Mouse (Mus musculus): Measurements from ENCODE around the gene 1110002E22Rik.

DNA sequence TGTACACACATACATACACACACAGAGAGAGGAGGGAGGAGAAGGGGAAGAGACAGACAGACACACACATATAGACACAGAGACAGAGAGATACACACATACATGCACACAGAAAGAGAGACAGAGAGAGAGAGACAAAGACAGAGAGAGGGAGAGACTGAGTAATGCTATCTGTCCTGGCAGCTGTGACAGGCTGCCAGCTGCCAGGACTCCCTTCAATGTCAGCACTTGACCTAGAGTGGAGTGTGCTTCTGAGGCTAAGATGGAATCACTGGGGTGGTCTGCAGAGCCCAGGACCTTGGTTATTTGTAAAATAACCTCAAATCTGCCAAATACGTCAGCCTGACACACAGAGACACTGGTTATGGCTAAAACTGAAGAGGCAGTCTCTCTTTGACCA is 32.9 kb downstream of the 1110002E22Rik start:
- no peak for TF ChIP-seq CTCF (IDR thresholded peaks at IDR 0.05; ENCODE audit: low read depth, low read length)
- TF ChIP-seq POLR2A (IDR thresholded peaks at IDR 0.05; ENCODE audit: extremely low read depth, insufficient read depth, low read length): no peak

All from liver, adult 2 months (tissue).